Mouse (Mus musculus) heart, embryonic 14.5 days (tissue): ENCODE data around the gene Yars. TPM values are rescaled to one million over a fixed set of nuclear protein-coding genes. Genes with fewer than 3 reads are reported as not detected.

Source experiments
- ATAC-seq: fragments of 200-750 bp; cut with Nextera tagmentation; 2 replicates; pipeline ENCODE4 v1.8.0; 2017; ENCODE audit warnings: low read depth, moderate TSS enrichment; ENCODE audit not compliant: insufficient number of reproducible peaks, insufficient read depth, low FRiP score
- H3K27ac ChIP-seq, 2 experiments: fragments of 200-500 bp in 1 of 2; fragments of 300-500 bp in 1 of 2; sonication (generic) in 1 of 2; replicated peaks in 1 of 2; 2 replicates each; pipeline ENCODE4 v1.5.1; 2012 to 2014; ENCODE audit warnings: low read depth in 2 of 2, low read length in 2 of 2, control low read depth in 1 of 2, mild to moderate bottlenecking in 1 of 2, mixed read lengths in 1 of 2; ENCODE audit not compliant: control insufficient read depth in 1 of 2, insufficient read depth in 1 of 2
- H3K27me3 ChIP-seq: fragments of 300-500 bp; sonication (generic); 2 replicates; pipeline ENCODE4 v1.6.1; 2014; ENCODE audit warnings: mild to moderate bottlenecking, low read length, control low read depth; ENCODE audit not compliant: control insufficient read depth, insufficient read depth
- H3K36me3 ChIP-seq: fragments of 300-500 bp; sonication (generic); 2 replicates; pipeline ENCODE4 v1.6.1; 2014; ENCODE audit warnings: mild to moderate bottlenecking, control low read depth, low read length, mixed read lengths; ENCODE audit not compliant: control insufficient read depth, insufficient read depth
- H3K4me1 ChIP-seq, 2 experiments: fragments of 200-500 bp in 1 of 2; fragments of 300-500 bp in 1 of 2; sonication (generic) in 1 of 2; 2 replicates each; pipeline ENCODE4 v1.6.1; 2012 to 2014; ENCODE audit warnings: low read length in 2 of 2, control low read depth in 1 of 2, mixed read lengths in 1 of 2; ENCODE audit not compliant: control insufficient read depth in 2 of 2, insufficient read depth in 2 of 2
- H3K4me2 ChIP-seq: fragments of 300-500 bp; sonication (generic); 2 replicates; pipeline ENCODE4 v1.6.1; 2014; ENCODE audit warnings: mild to moderate bottlenecking, low read length
- H3K4me3 ChIP-seq, 2 experiments: fragments of 200-500 bp in 1 of 2; fragments of 300-500 bp in 1 of 2; sonication (generic) in 1 of 2; 2 replicates each; pipeline ENCODE4 v1.5.1; 2012 to 2014; ENCODE audit warnings: low read length in 2 of 2, mild to moderate bottlenecking in 2 of 2, control low read depth in 1 of 2, low read depth in 1 of 2, moderate library complexity in 1 of 2; ENCODE audit not compliant: control insufficient read depth in 1 of 2, insufficient read depth in 1 of 2
- H3K9ac ChIP-seq: fragments of 300-500 bp; sonication (generic); 2 replicates; pipeline ENCODE4 v1.6.1; 2014; ENCODE audit warnings: mild to moderate bottlenecking, low read length
- H3K9me3 ChIP-seq: fragments of 300-500 bp; sonication (generic); 2 replicates; pipeline ENCODE4 v1.6.1; 2016; ENCODE audit warnings: low read length, control low read depth; ENCODE audit not compliant: control insufficient read depth
- WGBS: fragments of 180-500 bp; shearing (Covaris S2); extraction: QIAGEN DNeasy Blood & Tissue Kit; methylation state at CpG from one replicate; pipeline ENCODE4 v1.1.7; 2014; 5-methylcytosine and 5-hydroxymethylcytosine counted together
- polyA plus RNA-seq: library from polyadenylated mRNA; unstranded; fragments of >200 nt; fragmentation: Nextera tagmentation; extraction: Ambion mirVana; gene quantifications from 2 replicates; pipeline ENCODE4 v1.2.1, GENCODE M21; 2014

Yars gene
- polyA plus RNA-seq, 1 experiment from 2014 or later = 46.3 TPM

DNA sequence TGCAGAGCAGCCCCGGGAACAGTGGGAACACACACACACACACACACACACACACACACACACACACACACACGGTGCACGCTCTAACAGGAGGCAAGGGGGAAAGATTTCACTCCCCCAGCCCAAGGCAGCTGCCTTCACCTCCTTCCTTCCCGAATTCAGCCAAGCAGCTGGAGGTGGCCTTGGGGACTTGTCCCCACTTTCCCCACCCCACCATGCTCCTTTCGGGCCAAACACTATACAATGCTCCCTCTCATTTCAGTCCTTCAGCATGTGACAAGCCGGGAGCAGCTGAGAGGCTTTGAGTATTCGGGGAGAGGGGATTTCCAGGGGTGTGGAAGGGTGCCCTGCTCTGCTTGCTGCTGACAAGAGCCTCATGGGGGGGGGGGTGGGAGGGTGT, 52.3 kb downstream of the Yars start:
- Histone ChIP-seq H3K4me2 (no peak overlapping the region), H3K4me1 (peaks cover 7 to 27% of the 10 kb centered on the region in 2 experiments), H3K27me3 (peaks cover 79% of the 10 kb centered on the region)

DNA sequence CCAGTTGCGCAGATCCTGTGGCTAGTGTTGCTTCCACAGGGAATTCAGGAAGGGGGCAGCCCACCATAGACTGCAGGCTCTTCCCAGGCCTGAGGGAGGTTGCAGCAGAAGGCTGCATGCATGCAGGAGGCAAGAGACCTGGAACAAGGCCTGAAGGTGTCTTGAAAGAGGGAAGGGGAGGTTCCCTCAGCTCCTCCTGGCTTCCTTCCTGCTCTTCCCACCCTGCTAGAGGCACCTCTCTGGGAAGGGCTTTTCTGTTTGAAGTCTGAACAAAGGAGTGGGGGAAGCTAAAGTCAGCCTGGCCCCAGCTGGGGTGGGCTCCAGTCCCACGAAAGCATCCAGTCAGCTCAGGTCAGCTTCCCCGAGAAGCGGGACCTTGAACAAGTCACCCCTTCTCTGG, 52.8 kb downstream of the Yars start:
- ATAC-seq = no peak
- WGBS = 47% methylated on average over 4 of the region's 4 CpGs
- Histone ChIP-seq H3K4me3 (no peak overlapping the region), H3K27me3 (peaks cover 83% of the 10 kb centered on the region), H3K4me2 (no peak overlapping the region), H3K4me1 (peaks cover 7 to 28% of the 10 kb centered on the region in 2 experiments), H3K9me3 (no peaks in the 10 kb centered on the region), H3K27ac (no peak overlapping the region), H3K36me3 (no peaks in the 10 kb centered on the region), H3K9ac (no peak overlapping the region; the same call in 1 of the 2 replicates)

More for the DNA sequence above, 52.3 kb downstream of the Yars start:
- no peak for ATAC-seq
- H3K4me3 ChIP-seq = no peak overlapping the region
- WGBS = 36% methylated on average over 7 of the region's 7 CpGs
- no peak overlapping the region for H3K9ac ChIP-seq
- no peak overlapping the region for H3K27ac ChIP-seq
- no peaks in the 10 kb centered on the region for H3K9me3 ChIP-seq
- no peaks in the 10 kb centered on the region for H3K36me3 ChIP-seq

DNA sequence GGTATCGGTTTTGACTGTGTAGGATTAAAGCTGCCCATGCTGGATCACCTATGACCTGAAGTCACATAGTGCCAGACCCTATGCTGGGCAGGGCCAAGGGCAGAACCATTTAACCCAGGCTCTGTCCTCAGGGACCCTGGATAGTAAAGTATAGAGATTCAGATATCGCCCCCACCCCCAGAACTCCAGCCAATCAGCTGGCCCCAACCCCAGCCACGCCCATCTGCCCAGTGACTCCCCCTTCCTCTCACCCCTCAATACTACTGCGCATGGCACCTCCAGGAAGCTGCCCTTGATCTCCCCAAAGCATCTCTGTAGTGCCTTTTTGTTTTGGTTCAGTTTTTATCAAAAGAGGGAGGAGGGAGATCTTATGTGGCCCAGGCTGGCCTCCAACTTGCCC, 53.2 kb downstream of the Yars start:
- H3K4me2 ChIP-seq = no peak overlapping the region
- WGBS = 34% methylated on average over 4 of the region's 4 CpGs
- no peak for ATAC-seq
- H3K4me3 ChIP-seq = no peak overlapping the region
- H3K36me3 ChIP-seq = no peaks in the 10 kb centered on the region
- no peak overlapping the region for H3K9ac ChIP-seq
- no peaks in the 10 kb centered on the region for H3K9me3 ChIP-seq
- peaks cover 7 to 27% of the 10 kb centered on the region in 2 experiments for H3K4me1 ChIP-seq
- H3K27me3 ChIP-seq = peaks cover 84% of the 10 kb centered on the region
- H3K27ac ChIP-seq = no peak overlapping the region

DNA sequence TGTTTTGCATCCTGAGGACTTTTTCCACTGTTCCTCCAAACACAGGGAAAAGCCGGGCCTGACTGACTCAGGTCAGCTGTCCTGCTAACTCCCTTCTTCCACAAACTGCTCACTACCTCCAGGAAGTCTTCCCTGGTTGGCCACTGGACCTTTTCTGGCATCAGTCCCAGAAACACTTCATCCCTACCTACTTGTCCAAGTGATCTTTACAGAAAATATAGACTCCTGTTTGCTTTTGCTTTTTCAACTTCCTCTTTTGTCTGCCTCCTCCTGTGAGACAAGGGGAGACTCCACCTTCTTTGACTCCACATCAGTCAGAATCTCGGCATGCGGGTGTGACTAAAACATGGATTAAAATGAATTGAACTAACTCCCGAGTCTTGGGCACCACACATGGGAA, 55.2 kb downstream of the Yars start:
- Histone ChIP-seq H3K9me3 (no peaks in the 10 kb centered on the region), H3K4me2 (no peak overlapping the region), H3K4me3 (no peak overlapping the region), H3K9ac (no peak overlapping the region), H3K36me3 (no peaks in the 10 kb centered on the region), H3K4me1 (peaks cover 2 to 14% of the 10 kb centered on the region in 2 experiments; a peak in 2 of 4 replicates), H3K27me3 (peaks cover 89% of the 10 kb centered on the region), H3K27ac (no peak overlapping the region)
- 52% methylated on average over 4 of the region's 4 CpGs for WGBS
- ATAC-seq = no peak

DNA sequence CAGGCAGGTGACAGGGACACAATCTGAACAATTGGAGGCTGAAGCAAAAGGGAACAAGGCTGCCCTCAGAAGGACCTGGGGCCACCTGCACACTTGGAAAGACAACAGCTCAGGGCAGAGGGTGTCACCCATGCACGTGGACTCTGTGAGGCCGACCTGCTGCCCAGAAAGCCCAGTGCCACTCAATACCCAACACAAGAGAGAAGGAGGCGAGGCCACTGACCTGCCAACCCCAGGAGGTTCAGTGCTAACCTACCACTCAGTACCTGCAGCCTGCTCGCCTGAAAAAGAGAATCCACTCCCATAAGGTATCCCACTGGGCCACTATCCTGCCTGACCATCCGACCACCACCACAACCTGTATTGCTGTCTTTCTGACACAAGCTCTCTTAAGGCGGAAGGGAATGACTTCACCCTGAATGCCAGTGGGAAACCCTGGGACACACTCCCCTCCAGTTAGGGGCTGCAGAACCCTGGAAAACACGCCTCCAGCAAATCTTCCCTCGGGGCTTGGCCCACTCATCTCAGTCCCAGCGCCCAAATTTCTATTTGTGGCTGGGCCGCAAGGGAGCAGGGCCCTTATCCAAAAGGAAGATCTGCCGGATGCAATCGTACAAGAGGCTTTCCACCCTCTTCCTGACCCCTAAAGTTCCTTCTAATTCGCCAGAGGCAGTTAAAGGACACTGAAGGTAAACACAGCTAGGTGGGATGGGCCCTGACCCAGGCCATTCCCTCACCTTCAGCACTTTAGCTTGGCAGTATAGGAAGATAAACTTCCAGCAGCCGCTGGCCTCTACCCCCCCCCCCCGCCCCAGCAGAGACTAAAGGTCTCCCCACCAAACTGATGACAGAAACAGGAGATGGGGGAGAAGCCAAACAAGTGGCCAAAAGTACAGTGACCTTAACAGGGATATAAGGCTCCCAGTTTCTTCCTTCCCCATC, 57.1 kb downstream of the Yars start:
- Histone ChIP-seq H3K4me3 (no peak overlapping the region), H3K36me3 (no peaks in the 10 kb centered on the region), H3K9me3 (no peaks in the 10 kb centered on the region), H3K4me1 (peaks cover 9 to 20% of the 10 kb centered on the region in 2 experiments), H3K4me2 (0 out of 2 replicates have a peak overlapping the region, but pooled peaks have one; percentile 96), H3K9ac (no peak overlapping the region), H3K27me3 (peaks cover 89% of the 10 kb centered on the region), H3K27ac (no peak overlapping the region)
- WGBS = 39% methylated on average over 15 of the region's 15 CpGs
- ATAC-seq = no peak

DNA sequence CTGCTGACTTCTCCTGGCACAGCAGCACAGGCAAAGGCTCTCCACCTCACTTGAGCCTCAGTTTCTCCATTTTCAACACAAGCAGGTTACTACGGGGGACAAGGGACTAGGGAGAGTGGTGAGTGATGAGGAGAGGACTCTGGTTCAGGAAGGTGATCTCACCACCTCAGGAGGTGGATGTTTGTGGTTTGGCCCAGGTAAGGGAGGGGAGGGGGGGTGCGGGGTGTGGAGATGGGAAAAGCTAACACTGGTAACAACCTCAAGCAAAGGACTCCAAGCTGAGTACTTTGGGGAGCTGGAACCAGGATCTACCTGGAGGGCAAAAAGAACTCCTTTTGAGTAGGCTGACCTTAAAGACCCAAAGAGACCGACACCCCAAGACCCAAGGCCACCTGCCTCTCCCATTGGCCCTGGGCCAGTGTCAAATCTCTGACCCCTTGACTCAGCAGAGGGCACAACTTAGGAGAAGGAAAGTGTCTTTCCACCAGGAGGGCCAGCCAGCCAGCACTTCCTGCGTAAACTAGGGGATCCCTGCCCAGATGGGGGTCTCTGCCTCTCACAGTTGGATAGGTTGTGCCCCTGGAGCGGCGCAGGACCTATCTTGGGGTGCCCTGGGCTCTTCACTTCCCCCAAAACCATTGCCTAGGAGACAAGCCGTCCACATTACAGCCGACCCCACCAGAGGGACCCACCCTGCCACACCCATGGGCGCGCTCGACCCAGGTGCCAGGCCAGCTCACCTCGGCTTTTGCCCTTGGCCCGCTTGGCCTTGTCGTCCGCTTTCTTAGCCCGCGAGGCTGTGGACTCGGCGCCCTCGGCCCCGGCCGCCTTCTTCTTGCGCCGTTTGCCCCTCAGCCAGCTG, 58.1 kb downstream of the Yars start:
- peak overlapping the region; percentile 96 for H3K4me2 ChIP-seq
- WGBS = 8% methylated on average over 24 of the region's 24 CpGs
- H3K27me3 ChIP-seq = peaks cover 86% of the 10 kb centered on the region
- no peak overlapping the region for H3K27ac ChIP-seq
- H3K9ac ChIP-seq = peak overlapping the region; percentile 78
- H3K4me1 ChIP-seq = peaks cover 9 to 16% of the 10 kb centered on the region in 2 experiments
- no peaks in the 10 kb centered on the region for H3K36me3 ChIP-seq
- H3K9me3 ChIP-seq = no peaks in the 10 kb centered on the region
- H3K4me3 ChIP-seq = peak overlapping the region; percentile 53 to 55
- ATAC-seq = no peak

DNA sequence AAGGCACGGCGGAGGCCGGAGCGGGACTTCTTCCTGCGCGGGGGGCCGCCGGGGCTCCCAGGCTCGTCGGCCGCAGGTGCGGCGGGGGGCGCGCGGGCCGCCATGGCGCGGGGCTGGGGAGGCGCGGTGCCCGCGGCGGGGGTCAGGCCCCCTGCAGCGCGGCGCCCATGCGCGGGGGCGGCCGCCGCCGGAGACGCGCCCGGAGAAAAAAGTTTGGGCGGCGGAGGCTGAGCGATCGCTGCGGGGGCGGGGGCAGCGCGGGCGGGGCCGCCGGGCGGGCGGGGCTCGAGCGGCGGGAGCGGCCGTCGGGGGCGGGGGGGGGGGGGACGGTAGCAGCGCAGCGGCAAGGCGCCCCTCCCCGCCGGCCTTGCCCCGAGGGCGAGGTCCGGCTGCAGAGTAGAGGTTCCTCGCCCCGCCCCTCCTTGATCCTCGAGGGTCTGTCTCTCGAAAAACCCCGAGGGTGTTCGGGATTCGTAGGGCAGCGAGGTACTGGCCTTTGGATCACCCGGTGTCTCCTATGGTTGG, 58.7 kb downstream of the Yars start:
- H3K4me2 ChIP-seq = peak overlapping the region; percentile 96
- H3K36me3 ChIP-seq = no peaks in the 10 kb centered on the region
- H3K27me3 ChIP-seq = peaks cover 88% of the 10 kb centered on the region
- H3K27ac ChIP-seq = no peak overlapping the region
- peak overlapping the region; percentile 78 for H3K9ac ChIP-seq
- ATAC-seq = no peak
- peaks cover 9 to 16% of the 10 kb centered on the region in 2 experiments for H3K4me1 ChIP-seq
- whole genome bisulfite sequencing = 2% methylated on average over 37 of the region's 74 CpGs
- H3K4me3 ChIP-seq = peak overlapping the region; percentile 53 to 55
- no peaks in the 10 kb centered on the region for H3K9me3 ChIP-seq
